Mouse (Mus musculus) MEL (cell line): ENCODE data around the gene Ubtfl1.

Experiments used
- CTCF ChIP-seq, 3 experiments: IDR thresholded peaks in 2 of 3; conservative IDR thresholded peaks in 1 of 3; 2 replicates each; pipeline ENCODE4 v1.5.1; 2011 to 2012; ENCODE audit warnings: low read length in 3 of 3, low read depth in 2 of 3, mild to moderate bottlenecking in 2 of 3, improper control_type of control experiment in 1 of 3, inconsistent platforms in 1 of 3, mixed read lengths in 1 of 3, moderate library complexity in 1 of 3; ENCODE audit not compliant: control insufficient read depth in 1 of 3, insufficient read depth in 1 of 3, poor library complexity in 1 of 3, severe bottlenecking in 1 of 3
- ETS1 ChIP-seq: IDR thresholded peaks from 2 replicates; pipeline ENCODE4 v1.6.1; 2012; ENCODE audit warnings: low read depth, mild to moderate bottlenecking, inconsistent platforms, low read length, improper control_type of control experiment, moderate library complexity
- MAFK ChIP-seq: IDR thresholded peaks from 2 replicates; pipeline ENCODE4 v1.6.1; 2011; ENCODE audit warnings: low read depth, mild to moderate bottlenecking, low read length, improper control_type of control experiment, borderline replicate concordance
- MAX ChIP-seq: IDR thresholded peaks from 2 replicates; pipeline ENCODE4 v1.6.1; 2011; ENCODE audit warnings: low read length, improper control_type of control experiment
- POLR2A ChIP-seq, 2 experiments: IDR thresholded peaks; 2 replicates each; pipeline ENCODE4 v1.6.1; 2011 to 2012; ENCODE audit warnings: low read length in 2 of 2, mild to moderate bottlenecking in 2 of 2, control low read depth in 1 of 2, improper control_type of control experiment in 1 of 2, low read depth in 1 of 2, moderate library complexity in 1 of 2; ENCODE audit not compliant: control insufficient read depth in 1 of 2, insufficient read depth in 1 of 2, poor library complexity in 1 of 2
- POLR2AphosphoS2 ChIP-seq: IDR thresholded peaks from 2 replicates; pipeline ENCODE4 v1.6.1; 2011; ENCODE audit warnings: low read length, improper control_type of control experiment
- SMC3 ChIP-seq: IDR thresholded peaks from 2 replicates; pipeline ENCODE4 v1.6.1; 2011; ENCODE audit warnings: low read depth, low read length, improper control_type of control experiment
- UBTF ChIP-seq: IDR thresholded peaks from 2 replicates; pipeline ENCODE4 v1.6.1; 2012; ENCODE audit warnings: low read depth, mild to moderate bottlenecking, inconsistent platforms, low read length, improper control_type of control experiment, moderate library complexity, borderline replicate concordance; ENCODE audit not compliant: insufficient read depth
- USF2 ChIP-seq, 2 experiments: IDR thresholded peaks; 2 replicates each; pipeline ENCODE4 v1.6.1; 2011 to 2012; ENCODE audit warnings: improper control_type of control experiment in 2 of 2, low read length in 2 of 2, borderline replicate concordance in 1 of 2, inconsistent platforms in 1 of 2, low read depth in 1 of 2, mild to moderate bottlenecking in 1 of 2; ENCODE audit not compliant: insufficient read depth in 1 of 2
- ZKSCAN1 ChIP-seq: IDR thresholded peaks from 2 replicates; pipeline ENCODE4 v1.6.1; 2012; ENCODE audit warnings: low read depth, mild to moderate bottlenecking, inconsistent platforms, low read length, improper control_type of control experiment, moderate library complexity
- ZMIZ1 ChIP-seq: IDR thresholded peaks from 2 replicates; pipeline ENCODE4 v1.6.1; 2012; ENCODE audit warnings: low read depth, mild to moderate bottlenecking, inconsistent platforms, low read length, improper control_type of control experiment, moderate library complexity

DNA sequence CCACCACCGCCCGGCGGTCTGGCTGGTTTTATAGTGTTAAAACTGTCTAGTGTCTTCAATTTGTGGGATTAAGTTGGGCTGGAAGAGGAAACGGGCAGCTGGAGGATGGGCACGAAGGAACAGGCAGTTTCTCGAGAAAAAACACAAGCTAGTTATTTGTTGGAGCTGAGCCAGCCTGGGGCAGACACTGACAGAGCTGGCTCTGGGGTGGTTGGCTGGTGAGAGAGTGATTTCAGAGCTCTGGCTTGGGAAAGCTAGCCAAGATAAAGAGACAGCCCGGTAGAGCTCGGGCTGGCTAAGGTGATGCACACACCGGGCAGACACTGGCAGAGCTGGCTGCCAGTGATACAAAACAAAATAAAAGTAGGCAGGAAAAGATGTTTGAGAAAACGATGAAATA is 27.5 kb downstream of the Ubtfl1 start:
- no peak for TF ChIP-seq ZMIZ1
- TF ChIP-seq MAX = no peak
- no peak for TF ChIP-seq USF2 (IDR thresholded peaks at IDR 0.05; ENCODE audit: borderline replicate concordance in 1 of 2, insufficient read depth in 1 of 2, low read depth in 1 of 2, low read length in 2 of 2)
- no peak for TF ChIP-seq MAFK
- no peak for TF ChIP-seq CTCF (IDR thresholded peaks at IDR 0.05 in 2 of 3, conservative IDR thresholded peaks at IDR 0.05 in 1 of 3; ENCODE audit: control insufficient read depth in 1 of 3, insufficient read depth in 1 of 3, low read depth in 2 of 3, low read length in 3 of 3, poor library complexity in 1 of 3, severe bottlenecking in 1 of 3)
- TF ChIP-seq UBTF = no peak
- no peak for TF ChIP-seq ZKSCAN1
- no peak for TF ChIP-seq POLR2AphosphoS2
- no peak for TF ChIP-seq POLR2A (IDR thresholded peaks at IDR 0.05; ENCODE audit: control insufficient read depth in 1 of 2, insufficient read depth in 1 of 2, low read depth in 1 of 2, low read length in 2 of 2, poor library complexity in 1 of 2)
- TF ChIP-seq SMC3 = no peak
- TF ChIP-seq ETS1 = no peak
